Mouse (Mus musculus) olfactory bulb, adult 2 months (tissue): Measurements from ENCODE around the gene Crb2.

Experiments
- CTCF ChIP-seq: fragments of 200-500 bp; IDR thresholded peaks from 2 replicates; pipeline ENCODE4 v1.5.1; 2012; ENCODE audit warnings: low read depth, mild to moderate bottlenecking, low read length, moderate library complexity; ENCODE audit not compliant: insufficient read depth
- POLR2A ChIP-seq: fragments of 200-500 bp; IDR thresholded peaks from 2 replicates; pipeline ENCODE4 v1.6.1; 2012; ENCODE audit warnings: mild to moderate bottlenecking, low read depth, low read length, moderate library complexity; ENCODE audit not compliant: insufficient read depth

GRCm38 (mm10) chr2:37776611-37777411, 762 bp downstream of the Crb2 start:
- TF ChIP-seq CTCF (no peak), POLR2A (no peak)
